Mouse (Mus musculus) myocyte (in vitro differentiated cells): ENCODE results near the gene Tas1r1. TPM values are rescaled to one million over a fixed set of nuclear protein-coding genes. Genes with fewer than 3 reads are reported as not detected.
A peak's percentile ranks its signal among the peaks of the same experiment; 100 is the strongest.

ENCODE experiments used
- H3K27me3 ChIP-seq: one replicate; pipeline ENCODE4 v1.6.1; 2011; ENCODE audit not compliant: control insufficient read depth, insufficient read depth, insufficient read length
- H3K36me3 ChIP-seq: one replicate; pipeline ENCODE4 v1.6.1; 2011; ENCODE audit not compliant: control insufficient read depth, insufficient read depth
- H3K4me2 ChIP-seq: one replicate; pipeline ENCODE4 v1.6.1; 2011; ENCODE audit warnings: low read depth, control low read depth
- H3K4me3 ChIP-seq: one replicate; pipeline ENCODE4 v1.5.1; 2011; ENCODE audit warnings: mild to moderate bottlenecking, control low read depth, moderate library complexity
- H3K79me2 ChIP-seq: one replicate; pipeline ENCODE4 v1.6.1; 2011; ENCODE audit not compliant: control insufficient read depth, insufficient read depth
- H3ac ChIP-seq: one replicate; pipeline ENCODE4 v1.6.1; 2011; ENCODE audit not compliant: control insufficient read depth, insufficient read length
- CEBPB ChIP-seq: IDR thresholded peaks from 2 replicates; pipeline ENCODE4 v1.6.1; 2011; ENCODE audit warnings: mild to moderate bottlenecking, moderate library complexity; ENCODE audit not compliant: poor library complexity, insufficient read depth, severe bottlenecking
- E2F4 ChIP-seq: IDR thresholded peaks from one replicate; pipeline ENCODE4 v1.6.1; 2011; ENCODE audit warnings: mild to moderate bottlenecking, control low read depth, moderate library complexity; ENCODE audit not compliant: insufficient read depth
- MAX ChIP-seq: IDR thresholded peaks from one replicate; pipeline ENCODE4 v1.6.1; 2011; ENCODE audit warnings: low read depth, mild to moderate bottlenecking, control low read depth
- MYOD1 ChIP-seq, 3 experiments: IDR thresholded peaks; one replicate each; pipeline ENCODE4 v1.6.1; 2011; ENCODE audit warnings: control low read depth in 2 of 3, low read depth in 2 of 3, mild to moderate bottlenecking in 2 of 3, moderate library complexity in 1 of 3; ENCODE audit not compliant: insufficient read length in 2 of 3, control insufficient read depth in 1 of 3
- MYOG ChIP-seq, 3 experiments: IDR thresholded peaks; one replicate each; pipeline ENCODE4 v1.6.1; 2011; ENCODE audit warnings: control low read depth in 2 of 3, low read depth in 2 of 3, mild to moderate bottlenecking in 2 of 3; ENCODE audit not compliant: insufficient read length in 2 of 3, control insufficient read depth in 1 of 3, insufficient read depth in 1 of 3
- POLR2A ChIP-seq: IDR thresholded peaks from one replicate; pipeline ENCODE4 v1.6.1; 2011; ENCODE audit warnings: low read depth, mild to moderate bottlenecking, control low read depth, moderate library complexity; ENCODE audit not compliant: insufficient read length
- POLR2AphosphoS2 ChIP-seq: IDR thresholded peaks from one replicate; pipeline ENCODE4 v1.6.1; 2011; ENCODE audit warnings: low read depth, control low read depth; ENCODE audit not compliant: insufficient read length
- REST ChIP-seq: IDR thresholded peaks from one replicate; pipeline ENCODE4 v1.6.1; 2011; ENCODE audit warnings: mild to moderate bottlenecking, control low read depth, moderate library complexity; ENCODE audit not compliant: insufficient read depth, insufficient read length
- SRF ChIP-seq: IDR thresholded peaks from one replicate; pipeline ENCODE4 v1.6.1; 2011; ENCODE audit warnings: low read depth; ENCODE audit not compliant: control insufficient read depth, insufficient read length
- TCF12 ChIP-seq: IDR thresholded peaks from one replicate; pipeline ENCODE4 v1.6.1; 2011; ENCODE audit warnings: mild to moderate bottlenecking, control low read depth; ENCODE audit not compliant: poor library complexity, insufficient read depth, severe bottlenecking
- TCF3 ChIP-seq: IDR thresholded peaks from one replicate; pipeline ENCODE4 v1.6.1; 2011; ENCODE audit warnings: low read depth, control low read depth; ENCODE audit not compliant: insufficient read length
- USF1 ChIP-seq: IDR thresholded peaks from one replicate; pipeline ENCODE4 v1.6.1; 2011; ENCODE audit warnings: low read depth, mild to moderate bottlenecking, control low read depth, moderate library complexity
- polyA plus RNA-seq: library from polyadenylated mRNA; unstranded; fragments of >200 nt; fragmentation: generic; extraction: Trizol; gene quantifications from one replicate; pipeline ENCODE4 v1.2.1, GENCODE M21; 2012; ENCODE audit warnings: missing spikeins

Gene Tas1r1
- polyA plus RNA-seq, 1 experiment: 14.7 TPM

- TF ChIP-seq E2F4: no peak
- TF ChIP-seq TCF12: no peak
- no peak for TF ChIP-seq CEBPB
- TF ChIP-seq MAX: no peak
- no peak for TF ChIP-seq MYOD1 (IDR thresholded peaks at IDR 0.05; ENCODE audit: control insufficient read depth in 1 of 3, insufficient read length in 2 of 3, low read depth in 2 of 3)
- no peak for TF ChIP-seq POLR2A
- no peak for TF ChIP-seq MYOG (IDR thresholded peaks at IDR 0.05; ENCODE audit: control insufficient read depth in 1 of 3, insufficient read depth in 1 of 3, insufficient read length in 2 of 3, low read depth in 2 of 3)
- no peak for TF ChIP-seq SRF
- TF ChIP-seq REST: no peak
- no peak for TF ChIP-seq TCF3
- no peak for TF ChIP-seq POLR2AphosphoS2
- TF ChIP-seq USF1: no peak
- Histone ChIP-seq H3K27me3 (no peaks in the 10 kb centered on the region), H3ac (no peak overlapping the region), H3K4me2 (no peak overlapping the region), H3K36me3 (no peaks in the 10 kb centered on the region), H3K4me3 (no peak overlapping the region), H3K79me2 (no peaks in the 10 kb centered on the region)
These were observed 5.4 kb downstream of the Tas1r1 start for GRCm38 (mm10) chr4:152032922-152033321.

- no peak overlapping the region for H3ac ChIP-seq
- no peaks in the 10 kb centered on the region for H3K27me3 ChIP-seq
- peaks cover 14% of the 10 kb centered on the region for H3K79me2 ChIP-seq
- H3K36me3 ChIP-seq: no peaks in the 10 kb centered on the region
- no peak overlapping the region for H3K4me3 ChIP-seq
- TF ChIP-seq CEBPB (no peak), MYOD1 (IDR thresholded peaks at IDR 0.05; ENCODE audit: control insufficient read depth in 1 of 3, insufficient read length in 2 of 3, low read depth in 2 of 3) (no peak), USF1 (no peak), TCF3 (no peak), E2F4 (no peak), REST (no peak), SRF (no peak), POLR2AphosphoS2 (no peak), POLR2A (no peak), MAX (no peak), TCF12 (no peak)
- no peak overlapping the region for H3K4me2 ChIP-seq
These were observed 8.4 kb downstream of the Tas1r1 start for GRCm38 (mm10) chr4:152029997-152030396.

GRCm38 (mm10) chr4:152029087-152029486, 9.3 kb downstream of the Tas1r1 start:
- no peak for TF ChIP-seq REST
- TF ChIP-seq CEBPB: no peak
- no peak for TF ChIP-seq USF1
- TF ChIP-seq MYOD1 (IDR thresholded peaks at IDR 0.05; ENCODE audit: control insufficient read depth in 1 of 3, insufficient read length in 2 of 3, low read depth in 2 of 3): no peak
- no peak for TF ChIP-seq TCF12
- TF ChIP-seq E2F4: no peak
- no peak for TF ChIP-seq MAX
- TF ChIP-seq MYOG (IDR thresholded peaks at IDR 0.05; ENCODE audit: control insufficient read depth in 1 of 3, insufficient read depth in 1 of 3, insufficient read length in 2 of 3, low read depth in 2 of 3): no peak
- no peak for TF ChIP-seq TCF3
- no peak for TF ChIP-seq SRF
- no peak for TF ChIP-seq POLR2AphosphoS2
- no peak for TF ChIP-seq POLR2A
- Histone ChIP-seq H3ac (no peak overlapping the region), H3K4me2 (no peak overlapping the region), H3K27me3 (no peaks in the 10 kb centered on the region), H3K36me3 (no peaks in the 10 kb centered on the region), H3K79me2 (peaks cover 20% of the 10 kb centered on the region), H3K4me3 (no peak overlapping the region)

GRCm38 (mm10) chr4:152028456-152028855, 9.9 kb downstream of the Tas1r1 start:
- H3K4me3 ChIP-seq: peak overlapping the region; percentile 61
- peak overlapping the region; percentile 94 for H3K4me2 ChIP-seq
- H3K27me3 ChIP-seq: no peaks in the 10 kb centered on the region
- peaks cover 20% of the 10 kb centered on the region for H3K79me2 ChIP-seq
- no peaks in the 10 kb centered on the region for H3K36me3 ChIP-seq
- no peak overlapping the region for H3ac ChIP-seq
- TF ChIP-seq MYOG (IDR thresholded peaks at IDR 0.05; ENCODE audit: control insufficient read depth in 1 of 3, insufficient read depth in 1 of 3, insufficient read length in 2 of 3, low read depth in 2 of 3): no peak
- no peak for TF ChIP-seq POLR2AphosphoS2
- TF ChIP-seq E2F4: no peak
- no peak for TF ChIP-seq TCF3
- no peak for TF ChIP-seq POLR2A
- no peak for TF ChIP-seq TCF12
- no peak for TF ChIP-seq REST
- TF ChIP-seq MYOD1 (IDR thresholded peaks at IDR 0.05; ENCODE audit: control insufficient read depth in 1 of 3, insufficient read length in 2 of 3, low read depth in 2 of 3): no peak
- TF ChIP-seq USF1: no peak

GRCm38 (mm10) chr4:152027524-152027923, 10.8 kb downstream of the Tas1r1 start, which contains the start of gene Zbtb48:
Zbtb48 (minus strand) TSS chr4:152027671.
- Histone ChIP-seq H3K4me2 (peak within 1 kb of the TSS; percentile 99), H3K4me3 (peak within 1 kb of the TSS; percentile 61), H3ac (peak within 1 kb of the TSS; percentile 96), H3K79me2 (peaks cover 20% of the 10 kb centered on the region), H3K27me3 (no peaks in the 10 kb centered on the region), H3K36me3 (no peaks in the 10 kb centered on the region)
- TF ChIP-seq POLR2A: peak; percentile 93
- no peak for TF ChIP-seq TCF3
- TF ChIP-seq USF1: no peak
- TF ChIP-seq CEBPB: 0 out of 2 replicates have a peak, but pooled peaks have one; percentile 27
- TF ChIP-seq POLR2AphosphoS2: peak; percentile 83
